Mouse (Mus musculus) ES-E14 (cell line): ENCODE data around the gene Psmd13.

Source experiments
- CHD2 ChIP-seq: IDR thresholded peaks from 2 replicates; pipeline ENCODE4 v1.6.1; 2014; ENCODE audit warnings: mild to moderate bottlenecking, low read depth, low read length, inconsistent platforms
- HCFC1 ChIP-seq: IDR thresholded peaks from 2 replicates; pipeline ENCODE4 v1.6.1; 2012; ENCODE audit warnings: low read length, inconsistent platforms, borderline replicate concordance; ENCODE audit not compliant: insufficient read depth
- ZC3H11A ChIP-seq: IDR thresholded peaks from 2 replicates; pipeline ENCODE4 v1.6.1; 2012; ENCODE audit warnings: low read depth, mild to moderate bottlenecking, inconsistent platforms, low read length, borderline replicate concordance
- ZNF384 ChIP-seq: IDR thresholded peaks from 2 replicates; pipeline ENCODE4 v1.6.1; 2012; ENCODE audit warnings: low read depth, low read length, inconsistent platforms

DNA sequence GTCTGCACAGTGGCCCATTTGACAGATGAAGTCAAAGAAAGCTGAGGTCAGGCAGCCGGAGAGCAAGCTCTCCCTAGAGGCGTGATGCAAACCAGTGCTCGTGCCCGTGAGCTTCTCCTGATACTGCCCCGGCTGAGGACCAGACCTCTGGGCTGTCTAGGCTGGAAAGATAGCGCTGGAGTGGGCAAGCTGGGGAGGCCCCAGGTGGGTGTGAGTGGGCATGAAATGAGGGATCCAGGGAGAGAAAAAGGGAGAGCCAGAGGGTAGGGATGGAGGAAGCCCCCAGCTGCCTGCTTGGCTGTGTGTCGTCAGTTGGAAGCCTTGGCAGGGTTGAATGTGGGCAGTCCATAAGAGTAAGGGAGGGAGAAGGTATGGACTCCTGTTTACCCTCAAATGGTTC is 62.5 kb downstream of the Psmd13 start:
- TF ChIP-seq ZNF384 = no peak
- no peak for TF ChIP-seq CHD2
- TF ChIP-seq ZC3H11A = no peak
- no peak for TF ChIP-seq HCFC1
